Mouse (Mus musculus): ENCODE measurements around the gene Cmpk1.

GRCm38 (mm10) chr4:114958786-114959185 is 28.3 kb downstream of the Cmpk1 start:
- no peak for TF ChIP-seq CTCF (IDR thresholded peaks at IDR 0.05; ENCODE audit: extremely low read depth, insufficient read depth, insufficient read length, insufficient replicate concordance)
- no peak for TF ChIP-seq POLR2A (IDR thresholded peaks at IDR 0.05; ENCODE audit: low read depth, low read length)

Data from spleen, adult 2 months (tissue).